Mouse (Mus musculus) cortical plate, adult 2 months (tissue): ENCODE data around the gene Fdxacb1. TPM values are rescaled to one million over a fixed set of nuclear protein-coding genes. Genes with fewer than 3 reads are reported as not detected.
A peak's percentile ranks its signal among the peaks of the same experiment; 100 is the strongest.

Experiments
- H3K27ac ChIP-seq: fragments of 200-500 bp; 2 replicates; pipeline ENCODE4 v1.5.1; 2012; ENCODE audit warnings: low read length, control low read depth, inconsistent platforms; ENCODE audit not compliant: insufficient read depth
- H3K4me1 ChIP-seq: fragments of 200-500 bp; 2 replicates; pipeline ENCODE4 v1.6.1; 2011; ENCODE audit warnings: low read length; ENCODE audit not compliant: control insufficient read depth, insufficient read depth
- H3K4me3 ChIP-seq: fragments of 200-500 bp; 2 replicates; pipeline ENCODE4 v1.5.1; 2011; ENCODE audit warnings: mild to moderate bottlenecking, low read length, control low read depth; ENCODE audit not compliant: insufficient read depth
- CTCF ChIP-seq: fragments of 200-500 bp; IDR thresholded peaks from 2 replicates; pipeline ENCODE4 v1.5.1; 2011; ENCODE audit warnings: mild to moderate bottlenecking, control low read depth, low read length; ENCODE audit not compliant: insufficient read depth; ENCODE audit errors: extremely low read depth
- POLR2A ChIP-seq: fragments of 200-500 bp; IDR thresholded peaks from 2 replicates; pipeline ENCODE4 v1.6.1; 2011; ENCODE audit warnings: mild to moderate bottlenecking, low read length, control low read depth; ENCODE audit not compliant: insufficient read depth; ENCODE audit errors: extremely low read depth
- polyA plus RNA-seq: library from polyadenylated mRNA; depleted of rRNA; stranded (reverse); fragments of >200 nt; gene quantifications from 2 replicates; pipeline ENCODE4 v1.2.3, GENCODE M21; 2012

Fdxacb1 gene
- polyA plus RNA-seq, 1 experiment = 7.9 TPM

- no peak overlapping the region for H3K27ac ChIP-seq
- H3K4me1 ChIP-seq = no peaks in the 10 kb centered on the region
- peak overlapping the region; percentile 62 for H3K4me3 ChIP-seq
- TF ChIP-seq CTCF = no peak
- peak; percentile 21; the same call in 1 of the 2 replicates for TF ChIP-seq POLR2A
These were observed 39.9 kb upstream of the Fdxacb1 start for GRCm38 (mm10) chr9:50727925-50728651.

GRCm38 (mm10) chr9:50729600-50729999 lies 38.4 kb upstream of the Fdxacb1 start:
- H3K4me3 ChIP-seq = no peak overlapping the region
- no peak overlapping the region for H3K27ac ChIP-seq
- no peaks in the 10 kb centered on the region for H3K4me1 ChIP-seq
- no peak for TF ChIP-seq POLR2A
- no peak for TF ChIP-seq CTCF

GRCm38 (mm10) chr9:50732560-50732959 lies 35.5 kb upstream of the Fdxacb1 start:
- Histone ChIP-seq H3K4me3 (no peak overlapping the region), H3K4me1 (no peaks in the 10 kb centered on the region), H3K27ac (no peak overlapping the region)
- no peak for TF ChIP-seq CTCF
- no peak for TF ChIP-seq POLR2A

- H3K27ac ChIP-seq = no peak overlapping the region
- TF ChIP-seq POLR2A = no peak
- TF ChIP-seq CTCF = peak; percentile 79
- no peaks in the 10 kb centered on the region for H3K4me1 ChIP-seq
- H3K4me3 ChIP-seq = no peak overlapping the region
These were observed 33.0 kb upstream of the Fdxacb1 start for GRCm38 (mm10) chr9:50734989-50735388.

GRCm38 (mm10) chr9:50738914-50739870 lies 28.8 kb upstream of the Fdxacb1 start, which contains the start of gene Dixdc1:
Gene Dixdc1, minus strand, starts transcription at chr9:50739517.
- no peaks in the 10 kb centered on the region; the same call in 1 of the 2 replicates for H3K4me1 ChIP-seq
- H3K27ac ChIP-seq = no peak within 1 kb of the TSS
- TF ChIP-seq POLR2A = no peak
- no peak for TF ChIP-seq CTCF
- H3K4me3 ChIP-seq = peak within 1 kb of the TSS; percentile 25

- TF ChIP-seq POLR2A = no peak
- TF ChIP-seq CTCF = no peak
- H3K27ac ChIP-seq = no peak overlapping the region
These were observed 26.9 kb upstream of the Fdxacb1 start for GRCm38 (mm10) chr9:50740867-50741784.

GRCm38 (mm10) chr9:50742261-50742660 lies 25.8 kb upstream of the Fdxacb1 start:
- H3K4me3 ChIP-seq = no peak overlapping the region
- no peak overlapping the region for H3K27ac ChIP-seq
- TF ChIP-seq POLR2A = no peak
- TF ChIP-seq CTCF = no peak
- H3K4me1 ChIP-seq = no peaks in the 10 kb centered on the region; the same call in 1 of the 2 replicates

More at GRCm38 (mm10) chr9:50740867-50741784, 26.9 kb upstream of the Fdxacb1 start:
- H3K4me3 ChIP-seq = no peak overlapping the region
- no peaks in the 10 kb centered on the region; the same call in 1 of the 2 replicates for H3K4me1 ChIP-seq

- Histone ChIP-seq H3K27ac (no peak overlapping the region), H3K4me3 (no peak overlapping the region), H3K4me1 (no peaks in the 10 kb centered on the region; the same call in 1 of the 2 replicates)
- TF ChIP-seq CTCF (no peak), POLR2A (no peak)
These were observed 25.3 kb upstream of the Fdxacb1 start for GRCm38 (mm10) chr9:50742744-50743143.
